Mouse (Mus musculus) CD8-positive naive resting alpha-beta T cell, adult 57 days (primary cell): ENCODE measurements around the gene Prrc2a. TPM values are rescaled to one million over a fixed set of nuclear protein-coding genes. Genes with fewer than 3 reads are reported as not detected.

Experiments used
- total RNA-seq: library from RNA; stranded (reverse); gene quantifications from one replicate; pipeline ENCODE4 v1.2.4, GENCODE M21; 2023

Gene Prrc2a
- total RNA-seq, 1 experiment from 2014 or later, result 311 TPM

Other genes starting within 250 kb of the Prrc2a start
- 55.1 TPM for gene Neu1, start 233.6 kb downstream of the Prrc2a start, total RNA-seq
- 83.6 TPM for gene Hspa1b, start 205.7 kb downstream of the Prrc2a start, total RNA-seq
- gene Gm20481, start 195.0 kb downstream of the Prrc2a start, total RNA-seq, result not detected
- 42.1 TPM for gene Hspa1a, start 192.7 kb downstream of the Prrc2a start, total RNA-seq
- gene Hspa1l, start 192.2 kb downstream of the Prrc2a start, total RNA-seq, result not detected
- 27.1 TPM for gene Lsm2, start 183.0 kb downstream of the Prrc2a start, total RNA-seq
- gene Vars, start 163.9 kb downstream of the Prrc2a start, total RNA-seq, result 98.2 TPM
- 0.80 TPM for gene Vwa7, start 148.3 kb downstream of the Prrc2a start, total RNA-seq
- 0.70 TPM for gene Sapcd1, start 136.9 kb downstream of the Prrc2a start, total RNA-seq
- gene Msh5, start 118.2 kb downstream of the Prrc2a start, total RNA-seq, result 2.9 TPM
- gene Clic1, start 114.9 kb downstream of the Prrc2a start, total RNA-seq, result 149 TPM
- gene Ddah2, start 105.9 kb downstream of the Prrc2a start, total RNA-seq, result 0.64 TPM
- gene Ly6g6c, start 99.5 kb downstream of the Prrc2a start, total RNA-seq, result not detected
- gene Mpig6b, start 98.7 kb downstream of the Prrc2a start, total RNA-seq, result not detected
- gene Ly6g6e, start 88.0 kb downstream of the Prrc2a start, total RNA-seq, result not detected
- gene Ly6g6d, start 86.8 kb downstream of the Prrc2a start, total RNA-seq, result not detected
- gene Ly6g6f, start 79.3 kb downstream of the Prrc2a start, total RNA-seq, result not detected
- gene Abhd16a, start 75.6 kb downstream of the Prrc2a start, total RNA-seq, result 70.2 TPM
- gene Ly6g5c, start 56.6 kb downstream of the Prrc2a start, total RNA-seq, result not detected
- 0.61 TPM for gene Ly6g5b, start 49.5 kb downstream of the Prrc2a start, total RNA-seq
- gene Gpank1, start 43.4 kb downstream of the Prrc2a start, total RNA-seq, result 22.8 TPM
- 143 TPM for gene Csnk2b, start 42.8 kb downstream of the Prrc2a start, total RNA-seq
- gene D17H6S53E, start 38.5 kb downstream of the Prrc2a start, total RNA-seq, result 21.0 TPM
- gene Apom, start 32.8 kb downstream of the Prrc2a start, total RNA-seq, result not detected
- gene Bag6, start 29.7 kb downstream of the Prrc2a start, total RNA-seq, result 377 TPM
- 2.4 TPM for gene Aif1, start 11.2 kb upstream of the Prrc2a start, total RNA-seq
- gene Lst1, start 23.5 kb upstream of the Prrc2a start, total RNA-seq, result 19.8 TPM
- gene Ltb, start 29.5 kb upstream of the Prrc2a start, total RNA-seq, result 515 TPM
- gene Tnf, start 37.1 kb upstream of the Prrc2a start, total RNA-seq, result 17.4 TPM
- 16.4 TPM for gene Lta, start 40.5 kb upstream of the Prrc2a start, total RNA-seq
- gene Gm16181, start 55.9 kb upstream of the Prrc2a start, total RNA-seq, result not detected
- 2.9 TPM for gene Atp6v1g2, start 68.8 kb upstream of the Prrc2a start, total RNA-seq
- 12.2 TPM for gene Nfkbil1, start 70.9 kb upstream of the Prrc2a start, total RNA-seq
- 460 TPM for gene Ddx39b, start 76.8 kb upstream of the Prrc2a start, total RNA-seq
- 2,305 TPM for gene H2-D1, start 97.8 kb upstream of the Prrc2a start, total RNA-seq
- 16.9 TPM for gene H2-Q1, start 155.5 kb upstream of the Prrc2a start, total RNA-seq
- gene H2-Q2, start 177.3 kb upstream of the Prrc2a start, total RNA-seq, result 10.5 TPM
- gene H2-Q4, start 214.7 kb upstream of the Prrc2a start, total RNA-seq, result 491 TPM